Mouse (Mus musculus): ENCODE measurements around the gene Rce1. TPM values are rescaled to one million over a fixed set of nuclear protein-coding genes. Genes with fewer than 3 reads are reported as not detected.
"Not testable (repeated sequence)": the region's sequence is repeated elsewhere in the genome, so short reads cannot be mapped to it uniquely, and the experiment has no call there.

Rce1 gene
- polyA plus RNA-seq, 1 experiment from 2014 or later, result 56.5 TPM

- Histone ChIP-seq H3K4me2 (replicated peaks) (no peak overlapping the region), H3K27me3 (no peaks in the 10 kb centered on the region), H3K4me1 (peaks cover 25% of the 10 kb centered on the region), H3K9ac (replicated peaks) (no peak overlapping the region), H3K9me3 (no peaks in the 10 kb centered on the region), H3K27ac (replicated peaks) (no peak overlapping the region), H3K36me3 (peaks cover 26% of the 10 kb centered on the region), H3K4me3 (no peak overlapping the region)
- no peak for ATAC-seq (replicated peaks)
- 86% methylated on average over 4 of the region's 4 CpGs for WGBS
These were observed 16.9 kb downstream of the Rce1 start for GRCm38 (mm10) chr19:4608511-4608910.

DNA sequence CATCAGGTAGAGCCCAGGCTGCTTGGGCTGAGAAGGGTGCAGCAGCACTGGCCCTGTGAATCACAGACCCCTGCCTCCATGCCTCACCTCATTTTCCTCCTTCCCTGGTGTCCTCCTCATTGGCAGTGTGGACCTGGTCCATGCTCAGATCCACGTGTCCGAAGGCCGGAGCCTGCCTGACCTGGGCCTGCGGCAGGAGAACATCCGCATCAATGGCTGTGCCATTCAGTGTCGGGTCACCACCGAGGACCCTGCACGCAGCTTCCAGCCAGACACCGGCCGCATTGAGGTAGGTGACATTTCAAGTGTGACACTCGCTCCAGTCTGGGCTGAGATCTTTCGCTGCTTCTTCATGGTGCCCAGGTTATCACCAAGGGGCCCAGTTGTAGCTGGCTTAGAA is 18.0 kb downstream of the Rce1 start:
- no peak overlapping the region for H3K27ac ChIP-seq (replicated peaks)
- no peak for ATAC-seq (replicated peaks)
- 92% methylated on average over 12 of the region's 12 CpGs for WGBS
- no peak overlapping the region for H3K9ac ChIP-seq (replicated peaks)
- H3K4me3 ChIP-seq, result no peak overlapping the region
- H3K27me3 ChIP-seq, result no peaks in the 10 kb centered on the region
- H3K4me1 ChIP-seq, result peaks cover 14% of the 10 kb centered on the region
- H3K36me3 ChIP-seq, result peaks cover 16% of the 10 kb centered on the region
- H3K4me2 ChIP-seq (replicated peaks), result no peak overlapping the region
- H3K9me3 ChIP-seq, result no peaks in the 10 kb centered on the region

GRCm38 (mm10) chr19:4605654-4606053 is 19.8 kb downstream of the Rce1 start:
- H3K27ac ChIP-seq (replicated peaks), result no peak overlapping the region
- 89% methylated on average over 4 of the region's 4 CpGs for WGBS
- H3K9ac ChIP-seq (replicated peaks), result no peak overlapping the region
- H3K4me2 ChIP-seq (replicated peaks), result no peak overlapping the region
- no peaks in the 10 kb centered on the region for H3K9me3 ChIP-seq
- H3K27me3 ChIP-seq, result no peaks in the 10 kb centered on the region
- H3K4me1 ChIP-seq, result peaks cover 3% of the 10 kb centered on the region; the same call in 1 of the 2 replicates
- H3K36me3 ChIP-seq, result 0 out of 2 replicates have a peak, but pooled peaks cover 2% of the 10 kb centered on the region
- no peak for ATAC-seq (replicated peaks)
- no peak overlapping the region for H3K4me3 ChIP-seq

DNA sequence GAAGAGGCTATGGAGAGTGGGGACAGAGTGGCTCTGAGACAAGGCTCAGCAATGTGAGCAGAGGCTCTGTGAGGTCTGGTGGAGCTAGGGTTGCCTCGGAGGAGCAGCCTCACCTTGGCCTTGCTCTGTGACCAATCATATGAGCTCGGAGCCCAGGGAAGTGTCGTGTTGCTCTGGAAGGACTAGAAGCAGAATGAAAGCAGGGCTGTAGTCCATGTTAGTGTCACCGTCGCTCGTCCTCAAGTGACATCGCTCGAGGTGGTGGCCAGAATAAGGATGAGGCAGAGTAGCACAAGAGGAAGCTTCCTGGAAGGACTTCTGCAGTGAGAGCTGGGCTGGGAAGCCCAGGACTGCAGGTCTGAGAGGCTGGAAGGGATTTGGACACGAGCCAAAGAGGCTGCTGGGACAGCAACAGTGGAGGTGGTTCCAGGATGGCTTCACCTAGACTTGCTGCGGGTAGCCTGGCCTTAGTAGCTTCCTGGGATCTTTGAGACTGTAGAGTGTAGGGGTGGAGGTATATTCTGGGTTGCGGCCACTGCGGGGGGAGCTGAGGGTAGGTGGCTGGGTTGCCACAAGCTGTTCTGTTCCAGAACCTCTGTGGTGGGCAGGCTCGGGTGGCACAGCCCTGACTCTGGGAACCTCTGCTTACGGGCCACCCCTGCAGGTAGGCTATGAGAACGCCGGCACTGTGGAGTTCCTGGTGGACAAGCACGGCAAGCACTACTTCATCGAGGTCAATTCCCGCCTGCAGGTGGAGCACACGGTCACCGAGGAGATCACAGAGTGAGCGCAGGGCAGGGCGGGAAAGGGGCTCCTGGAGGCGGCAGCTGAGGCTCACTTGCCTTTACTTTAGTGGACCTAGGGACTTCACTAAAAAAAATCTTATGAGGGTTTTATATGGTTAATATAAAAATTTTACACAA is 21.4 kb downstream of the Rce1 start:
- no peak for ATAC-seq (replicated peaks)

DNA sequence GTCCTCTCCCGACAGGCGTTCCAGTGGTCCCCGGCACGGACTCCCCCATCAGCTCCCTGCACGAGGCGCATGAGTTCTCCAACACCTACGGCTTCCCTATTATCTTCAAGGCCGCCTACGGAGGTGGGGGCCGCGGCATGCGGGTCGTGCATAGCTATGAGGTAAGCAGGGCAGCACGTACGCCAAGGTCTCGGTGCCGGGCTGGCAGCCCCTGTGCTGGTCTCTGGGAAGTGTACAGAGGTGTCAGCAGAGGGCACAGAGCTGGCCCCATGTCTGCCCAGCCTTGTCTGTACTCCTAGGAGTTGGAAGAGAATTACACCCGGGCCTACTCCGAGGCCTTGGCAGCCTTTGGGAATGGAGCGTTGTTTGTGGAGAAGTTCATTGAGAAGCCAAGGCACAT is 23.0 kb downstream of the Rce1 start:
- no peaks in the 10 kb centered on the region for H3K27me3 ChIP-seq
- H3K36me3 ChIP-seq, result no peaks in the 10 kb centered on the region
- H3K9me3 ChIP-seq, result no peaks in the 10 kb centered on the region
- no peak overlapping the region for H3K9ac ChIP-seq (replicated peaks)
- no peak overlapping the region for H3K4me3 ChIP-seq
- H3K4me2 ChIP-seq (replicated peaks), result no peak overlapping the region
- ATAC-seq (replicated peaks), result no peak
- 86% methylated on average over 20 of the region's 20 CpGs for WGBS
- H3K27ac ChIP-seq (replicated peaks), result no peak overlapping the region
- H3K4me1 ChIP-seq, result peaks cover 3% of the 10 kb centered on the region; the same call in 1 of the 2 replicates

More for the DNA sequence above, 21.4 kb downstream of the Rce1 start:
- Histone ChIP-seq H3K36me3 (no peaks in the 10 kb centered on the region), H3K4me2 (replicated peaks) (no peak overlapping the region), H3K9me3 (no peaks in the 10 kb centered on the region), H3K27me3 (no peaks in the 10 kb centered on the region), H3K4me3 (no peak overlapping the region), H3K4me1 (peaks cover 3% of the 10 kb centered on the region; the same call in 1 of the 2 replicates), H3K27ac (replicated peaks) (no peak overlapping the region), H3K9ac (replicated peaks) (no peak overlapping the region)
- WGBS, result 38% methylated on average over 24 of the region's 24 CpGs

GRCm38 (mm10) chr19:4596071-4596470 is 29.4 kb downstream of the Rce1 start:
- H3K27ac ChIP-seq (replicated peaks), result no peak overlapping the region
- no peak for ATAC-seq (replicated peaks)
- no peak overlapping the region for H3K4me2 ChIP-seq (replicated peaks)
- H3K36me3 ChIP-seq, result no peaks in the 10 kb centered on the region
- no peak overlapping the region for H3K4me3 ChIP-seq
- H3K9me3 ChIP-seq, result no peaks in the 10 kb centered on the region
- H3K27me3 ChIP-seq, result no peaks in the 10 kb centered on the region
- 78% methylated on average over 2 of the region's 2 CpGs for WGBS
- H3K4me1 ChIP-seq, result no peaks in the 10 kb centered on the region
- H3K9ac ChIP-seq (replicated peaks), result no peak overlapping the region

DNA sequence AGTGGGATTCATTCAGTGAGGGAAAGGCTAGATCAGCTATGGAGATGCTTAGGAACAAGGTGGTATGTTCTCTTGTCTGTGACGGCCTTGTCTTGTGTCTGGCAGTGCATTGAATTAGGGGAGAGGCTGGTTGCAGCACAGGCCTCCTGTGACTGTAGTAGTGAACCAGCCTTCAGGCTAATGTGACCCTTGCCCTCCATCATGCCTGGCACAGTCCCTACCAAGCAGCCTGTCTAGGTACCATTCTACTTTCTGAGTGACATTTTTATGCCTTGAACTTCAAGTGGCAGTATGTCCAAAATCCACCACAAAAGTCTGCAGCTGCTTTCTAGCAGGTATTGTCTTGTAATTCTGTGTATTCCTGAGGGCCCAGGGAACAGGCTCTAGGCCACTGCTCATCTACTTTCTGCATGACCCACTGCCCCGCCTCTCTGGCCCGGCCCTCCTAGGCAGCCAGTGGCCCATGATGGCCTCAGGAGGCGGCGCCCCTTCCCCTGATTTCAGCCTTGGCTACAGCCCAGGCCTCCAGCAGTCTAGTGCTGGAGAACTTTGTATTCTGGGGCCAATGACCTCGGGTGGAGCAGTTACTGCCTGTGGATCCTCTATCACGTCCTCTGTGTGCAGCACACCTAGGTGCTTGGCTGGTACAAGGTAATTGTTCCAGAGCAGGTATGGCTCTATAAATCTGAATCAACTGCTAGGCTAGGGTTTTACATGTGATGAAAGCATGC is 31.5 kb downstream of the Rce1 start:
- Histone ChIP-seq H3K36me3 (no peaks in the 10 kb centered on the region), H3K27ac (replicated peaks) (no peak overlapping the region), H3K4me2 (replicated peaks) (no peak overlapping the region), H3K9me3 (no peaks in the 10 kb centered on the region), H3K9ac (replicated peaks) (no peak overlapping the region), H3K4me3 (no peak overlapping the region), H3K27me3 (no peaks in the 10 kb centered on the region), H3K4me1 (no peaks in the 10 kb centered on the region)
- no peak for ATAC-seq (replicated peaks)
- WGBS, result 56% methylated on average over 7 of the region's 7 CpGs

DNA sequence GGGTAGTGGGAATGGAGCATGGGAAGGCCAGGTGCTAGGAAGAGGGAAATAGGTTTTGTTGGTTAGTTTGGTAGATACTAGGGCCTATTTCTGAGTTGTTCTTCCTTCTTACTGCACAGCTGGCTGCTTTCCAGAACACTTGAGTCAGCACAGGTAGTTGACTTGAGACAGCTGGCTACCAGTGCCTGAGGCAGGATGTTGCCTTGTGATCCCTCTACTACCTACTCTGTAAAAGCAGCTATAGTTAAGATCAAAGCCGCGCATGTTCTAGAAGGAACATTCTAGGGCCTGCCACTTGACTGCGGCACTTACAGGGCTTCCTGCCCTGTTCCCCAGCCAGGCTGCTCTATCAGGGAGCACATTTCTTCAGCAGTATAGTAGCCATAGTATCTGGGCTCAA is 35.4 kb downstream of the Rce1 start:
- 94% methylated on average over 3 of the region's 3 CpGs for WGBS
- no peak overlapping the region for H3K9ac ChIP-seq (replicated peaks)
- no peak overlapping the region for H3K4me3 ChIP-seq
- ATAC-seq (replicated peaks), result no peak
- H3K4me1 ChIP-seq, result no peaks in the 10 kb centered on the region
- no peaks in the 10 kb centered on the region for H3K27me3 ChIP-seq
- H3K36me3 ChIP-seq, result no peaks in the 10 kb centered on the region
- no peak overlapping the region for H3K4me2 ChIP-seq (replicated peaks)
- H3K9me3 ChIP-seq, result no peaks in the 10 kb centered on the region
- H3K27ac ChIP-seq (replicated peaks), result no peak overlapping the region

DNA sequence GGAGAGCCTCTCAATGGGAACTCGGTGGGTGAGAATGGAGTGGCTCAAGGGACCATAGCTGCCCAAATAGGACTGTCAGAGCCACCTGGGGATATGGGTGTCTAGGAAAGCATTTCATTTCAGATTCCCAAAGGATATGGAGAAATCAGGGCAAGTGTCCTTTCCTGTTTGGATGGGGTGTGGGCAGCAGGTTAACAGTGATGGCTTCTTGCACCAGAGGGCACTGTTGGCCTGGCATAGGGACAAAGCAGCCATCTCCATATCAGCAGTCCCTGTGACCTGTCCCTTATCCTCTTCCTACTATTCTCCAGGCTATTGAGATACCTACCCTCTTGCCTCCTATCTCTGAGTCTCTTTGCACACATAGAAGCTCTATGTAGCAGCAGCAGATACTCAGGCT is 36.4 kb downstream of the Rce1 start:
- no peak for ATAC-seq (replicated peaks)
- H3K9me3 ChIP-seq, result no peaks in the 10 kb centered on the region
- H3K27ac ChIP-seq (replicated peaks), result no peak overlapping the region
- no peak overlapping the region for H3K4me3 ChIP-seq
- no peak overlapping the region for H3K9ac ChIP-seq (replicated peaks)
- H3K36me3 ChIP-seq, result no peaks in the 10 kb centered on the region
- H3K4me1 ChIP-seq, result no peaks in the 10 kb centered on the region
- H3K4me2 ChIP-seq (replicated peaks), result no peak overlapping the region
- H3K27me3 ChIP-seq, result no peaks in the 10 kb centered on the region
- WGBS, result 63% methylated on average over 1 of the region's 1 CpGs

DNA sequence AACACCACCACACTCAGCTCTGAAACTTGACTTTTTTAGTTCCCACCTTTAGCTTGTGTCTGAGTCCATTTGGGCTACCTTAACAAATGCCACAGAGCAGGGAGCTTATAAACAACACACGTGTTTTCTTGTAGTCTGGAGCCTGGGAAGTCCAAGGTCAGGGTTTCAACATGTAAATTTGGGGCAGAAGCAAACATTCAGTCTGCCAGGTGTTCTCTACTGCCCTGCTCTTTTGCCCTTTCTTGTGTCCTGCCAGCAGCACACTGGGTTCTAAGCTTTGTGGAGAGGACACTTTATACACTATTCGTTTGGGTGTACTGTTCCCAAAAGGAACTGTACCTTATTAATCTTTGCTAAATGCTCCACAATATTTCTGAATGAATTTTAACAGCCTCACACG is 37.0 kb downstream of the Rce1 start:
- no peak overlapping the region for H3K9ac ChIP-seq (replicated peaks)
- H3K36me3 ChIP-seq, result no peaks in the 10 kb centered on the region
- no peak for ATAC-seq (replicated peaks)
- H3K4me2 ChIP-seq (replicated peaks), result no peak overlapping the region
- no peaks in the 10 kb centered on the region for H3K27me3 ChIP-seq
- no peak overlapping the region for H3K27ac ChIP-seq (replicated peaks)
- no peak overlapping the region for H3K4me3 ChIP-seq
- 66% methylated on average over 3 of the region's 3 CpGs for WGBS
- H3K9me3 ChIP-seq, result no peaks in the 10 kb centered on the region
- no peaks in the 10 kb centered on the region for H3K4me1 ChIP-seq

GRCm38 (mm10) chr19:4587426-4587825 is 38.0 kb downstream of the Rce1 start:
- WGBS, result 62% methylated on average over 2 of the region's 2 CpGs
- Histone ChIP-seq H3K36me3 (no peaks in the 10 kb centered on the region), H3K9ac (replicated peaks) (no peak overlapping the region), H3K4me3 (no peak overlapping the region), H3K27ac (replicated peaks) (no peak overlapping the region), H3K9me3 (no peaks in the 10 kb centered on the region), H3K27me3 (no peaks in the 10 kb centered on the region), H3K4me1 (no peaks in the 10 kb centered on the region), H3K4me2 (replicated peaks) (no peak overlapping the region)
- no peak for ATAC-seq (replicated peaks)

- H3K36me3 ChIP-seq; H3K27ac ChIP-seq (replicated peaks); H3K4me2 ChIP-seq (replicated peaks); H3K9me3 ChIP-seq; H3K9ac ChIP-seq (replicated peaks); H3K4me1 ChIP-seq; H3K4me3 ChIP-seq; H3K27me3 ChIP-seq; ATAC-seq (replicated peaks): not testable (repeated sequence)
These were observed 38.7 kb downstream of the Rce1 start for GRCm38 (mm10) chr19:4586783-4587182.

All from forebrain, embryonic 15.5 days (tissue).